In genomic region chr14:32103556-32103955, GRCm38 (mm10) we compare ENCODE assay signal across 29 mouse cellular contexts. TPM values are rescaled to one million over a fixed set of nuclear protein-coding genes. Genes with fewer than 3 reads are reported as not detected.
A peak's percentile ranks its signal among the peaks of the same experiment; 100 is the strongest.
DNase-seq lines count a peak whose midpoint lies in the region; ATAC-seq lines count a peak whose summit lies in the region.
"Had no signal": no experiment of that assay in that cellular context is flagged by ENCODE, and none has a peak within 500 bp of the region (broad histone marks: within the 10 kb centered on the region; RNA-seq: fewer than 3 reads in every experiment).

No protein-coding gene starts in this region.

- WGBS in midbrain, embryonic 11.5 days, result 80% methylated on average over 4 of the region's 4 CpGs

- intact Hi-C loops in left cerebral cortex, postnatal 25 days (cut with DNase I), result no loop called here

- no peak overlapping the region for H3K4me2 ChIP-seq in midbrain, embryonic 11.5 days
- H3K4me2 ChIP-seq: forebrain, embryonic 12.5 days; forebrain, embryonic 15.5 days; heart, embryonic 11.5 days; hindbrain, embryonic 12.5 days; hindbrain, embryonic 15.5 days had no signal

- H3K27ac ChIP-seq in midbrain, embryonic 11.5 days (ENCODE audit: low read depth, low read length), result no peak overlapping the region
- H3K27ac ChIP-seq: forebrain, embryonic 12.5 days; forebrain, embryonic 15.5 days; heart, adult 2 months; hindbrain, embryonic 12.5 days; hindbrain, embryonic 15.5 days had no signal

- no peaks in the 10 kb centered on the region for H3K4me1 ChIP-seq in midbrain, embryonic 11.5 days (ENCODE audit: control insufficient read depth, insufficient read depth, low read length)
- H3K4me1 ChIP-seq: forebrain, embryonic 12.5 days; forebrain, embryonic 15.5 days; hindbrain, embryonic 12.5 days; hindbrain, embryonic 15.5 days had no signal

- no peak for ATAC-seq in midbrain, embryonic 11.5 days (ENCODE audit: low FRiP score)
- ATAC-seq: activated CD4-positive, CD25-positive, alpha-beta regulatory T cell, adult 4 months; CD4-positive, CD25-positive, alpha-beta regulatory T cell, adult 4 months; forebrain, embryonic 15.5 days had no signal

- H3K4me3 ChIP-seq in midbrain, embryonic 11.5 days (ENCODE audit: low read depth, low read length), result no peak overlapping the region
- H3K4me3 ChIP-seq: forebrain, embryonic 12.5 days; forebrain, embryonic 15.5 days; heart, adult 2 months; hindbrain, embryonic 12.5 days; hindbrain, embryonic 15.5 days had no signal

- H3K27me3 ChIP-seq in midbrain, embryonic 11.5 days (ENCODE audit: control insufficient read depth, insufficient read depth, low read length), result no peaks in the 10 kb centered on the region
- H3K27me3 ChIP-seq: forebrain, embryonic 12.5 days; forebrain, embryonic 15.5 days; hindbrain, embryonic 12.5 days; hindbrain, embryonic 15.5 days had no signal

- H3K9me3 ChIP-seq in midbrain, embryonic 11.5 days (ENCODE audit: control insufficient read depth, low read length), result no peaks in the 10 kb centered on the region
- H3K9me3 ChIP-seq: forebrain, embryonic 12.5 days; forebrain, embryonic 15.5 days; hindbrain, embryonic 12.5 days; hindbrain, embryonic 15.5 days had no signal

- DNase-seq in layer of hippocampus, adult 11-12 months (ENCODE audit: low spot score), result peak; percentile 37
- no peak for DNase-seq in layer of hippocampus, adult 9-10 months (ENCODE audit: low spot score)
- DNase-seq in brain, adult 2 months (ENCODE audit: low read depth, low spot score), result peak; percentile 13
- DNase-seq in layer of hippocampus, adult 9-11 months, result peak; percentile 47
- no peak for DNase-seq in left cerebral cortex, postnatal 25 days (ENCODE audit: low spot score in 2 of 2)
- DNase-seq in midbrain, embryonic 11.5 days (ENCODE audit: low spot score, missing footprints), result no peak
- DNase-seq: adrenal gland, adult 8-10 months; adrenal gland, postnatal 25 days; cerebellum, adult 18-20 months; cerebellum, adult 9-10 months; cerebellum, postnatal 14 days; gastrocnemius, postnatal 25 days; heart, adult 2 months had no signal

- H3K36me3 ChIP-seq in midbrain, embryonic 11.5 days (ENCODE audit: control insufficient read depth, insufficient read depth, low read length), result peaks cover 6% of the 10 kb centered on the region; the same call in 1 of the 2 replicates

- no peak overlapping the region for H3K9ac ChIP-seq in midbrain, embryonic 11.5 days (ENCODE audit: low read length)
- H3K9ac ChIP-seq: forebrain, embryonic 12.5 days; forebrain, embryonic 15.5 days; hindbrain, embryonic 12.5 days; hindbrain, embryonic 15.5 days had no signal

RNA-seq across cellular contexts. Expression of gene Dph3, which starts 18.0 kb away (rescaled TPM):
- total RNA-seq in left cerebral cortex, postnatal 25 days (2021), result 10 to 100 TPM; 47.2 to 48.4 TPM
- polyA plus RNA-seq in midbrain, embryonic 11.5 days (2014; fragmentation: Nextera tagmentation; extraction: Ambion mirVana), result 93.2 and 94.8 TPM in 2 replicates

RNA-seq across cellular contexts. Expression of gene Oxnad1, which starts 18.4 kb away (rescaled TPM):
- 10 to 100 TPM; 11.9 to 16.3 TPM for total RNA-seq in left cerebral cortex, postnatal 25 days (2021)
- polyA plus RNA-seq in midbrain, embryonic 11.5 days (2014; fragmentation: Nextera tagmentation; extraction: Ambion mirVana), result 21.6 and 25.8 TPM in 2 replicates

RNA-seq across cellular contexts. Expression of gene Msmb, which starts 38.3 kb away (rescaled TPM):
- not detected for total RNA-seq in left cerebral cortex, postnatal 25 days (2021)
- polyA plus RNA-seq in midbrain, embryonic 11.5 days (2014; fragmentation: Nextera tagmentation; extraction: Ambion mirVana), result not detected in 2 replicates
- total RNA-seq: adrenal gland, adult 8-10 months; adrenal gland, postnatal 25 days; gastrocnemius, adult 8-10 months; gastrocnemius, postnatal 25 days; heart, adult 2 months; heart, postnatal 25 days; hematopoietic stem cell, adult 5-6 weeks had no signal
- polyA plus RNA-seq: C2C12; CD4-positive, CD25-positive, alpha-beta regulatory T cell, adult 4 months; embryonic facial prominence, embryonic 11.5 days; embryonic facial prominence, embryonic 14.5 days; forebrain, embryonic 12.5 days; forebrain, embryonic 15.5 days; gonadal fat pad, adult 2 months; heart, adult 2 months; heart, embryonic 11.5 days; heart, embryonic 14.5 days; heart, postnatal 0 days; hindbrain, embryonic 12.5 days; hindbrain, embryonic 15.5 days had no signal

RNA-seq across cellular contexts. Expression of gene Ncoa4, which starts 56.1 kb away (rescaled TPM):
- total RNA-seq in left cerebral cortex, postnatal 25 days (2021), result 100 to 1,000 TPM; 104 to 123 TPM
- polyA plus RNA-seq in midbrain, embryonic 11.5 days (2014; fragmentation: Nextera tagmentation; extraction: Ambion mirVana), result 106 and 111 TPM in 2 replicates

Comparison
In these comparisons a context has a peak if more than half of its experiments do, and no peak if none do; other contexts are left out.
1. DNase-seq: peak in layer of hippocampus, adult 11-12 months (single experiment), brain, adult 2 months (single experiment) and layer of hippocampus, adult 9-11 months (single experiment); none in layer of hippocampus, adult 9-10 months (single experiment), left cerebral cortex, postnatal 25 days (0 of 2) and midbrain, embryonic 11.5 days (single experiment).